Mouse (Mus musculus): ENCODE results near the gene Kbtbd7. TPM values are rescaled to one million over a fixed set of nuclear protein-coding genes. Genes with fewer than 3 reads are reported as not detected.
A peak's percentile ranks its signal among the peaks of the same experiment; 100 is the strongest.

Gene Kbtbd7
- 1 to 10 TPM in 25 of 26 experiments, under 1 TPM in 1; 0.94 to 9.8 (median 3.1) TPM for total RNA-seq (2018; cell fraction: chromatin; rRNA removed)
- 10 to 100 TPM in 9 of 26 experiments, 1 to 10 TPM in 17; 2.1 to 12.7 (median 8.8) TPM for total RNA-seq (2018; cell fraction: cytosol; rRNA removed)
- total RNA-seq (2018; cell fraction: nucleus; rRNA removed): 10 to 100 TPM in 7 of 26 experiments, 1 to 10 TPM in 19; 1.3 to 21.8 (median 7.5) TPM
- polyA plus RNA-seq (2018): 5.1 to 8.0 TPM (median 7.5 TPM) in 3 replicates

- WGBS (ENCODE audit: missing documents): 1% methylated on average over 37 of the region's 44 CpGs
- Histone ChIP-seq H3K36me3 (ENCODE audit: inconsistent target) (no peaks in the 10 kb centered on the region), H3K79me2 (ENCODE audit: inconsistent target) (peaks cover 13% of the 10 kb centered on the region; the same call in 1 of the 2 replicates), H3K27ac (no peak within 1 kb of the TSS), H3K4me3 (ENCODE audit: inconsistent target) (no peak within 1 kb of the TSS)
Measured at GRCm38 (mm10) chr14:79425979-79426729, at the start of gene Kbtbd7. Gene Kbtbd7 (plus strand): TSS chr14:79426511.

GRCm38 (mm10) chr14:79377041-79377440 lies 49.3 kb upstream of the Kbtbd7 start:
- no peak overlapping the region for H3K27ac ChIP-seq
- H3K4me3 ChIP-seq (ENCODE audit: inconsistent target): no peak overlapping the region
- peaks cover 25% of the 10 kb centered on the region for H3K36me3 ChIP-seq (ENCODE audit: inconsistent target)
- peaks cover 50% of the 10 kb centered on the region; the same call in 1 of the 2 replicates for H3K79me2 ChIP-seq (ENCODE audit: inconsistent target)

GRCm38 (mm10) chr14:79383120-79383519 lies 43.2 kb upstream of the Kbtbd7 start:
- no peak overlapping the region for H3K4me3 ChIP-seq (ENCODE audit: inconsistent target)
- H3K27ac ChIP-seq: no peak overlapping the region
- H3K36me3 ChIP-seq (ENCODE audit: inconsistent target): peaks cover 39% of the 10 kb centered on the region
- 95% methylated on average over 7 of the region's 7 CpGs for WGBS (ENCODE audit: missing documents)
- peaks cover 98% of the 10 kb centered on the region for H3K79me2 ChIP-seq (ENCODE audit: inconsistent target)

- Histone ChIP-seq H3K4me3 (ENCODE audit: inconsistent target) (no peak overlapping the region), H3K79me2 (ENCODE audit: inconsistent target) (peaks cover 67% of the 10 kb centered on the region), H3K36me3 (ENCODE audit: inconsistent target) (peaks cover 14% of the 10 kb centered on the region), H3K27ac (no peak overlapping the region)
- WGBS (ENCODE audit: missing documents): 95% methylated on average over 3 of the region's 3 CpGs
Measured at GRCm38 (mm10) chr14:79388304-79388703, 38.0 kb upstream of the Kbtbd7 start.

- Histone ChIP-seq H3K4me3 (ENCODE audit: inconsistent target) (peak overlapping the region; percentile 72), H3K36me3 (ENCODE audit: inconsistent target) (peaks cover 7% of the 10 kb centered on the region; the same call in 1 of the 2 replicates), H3K79me2 (ENCODE audit: inconsistent target) (peaks cover 54% of the 10 kb centered on the region), H3K27ac (peak overlapping the region; percentile 60)
- 4% methylated on average over 16 of the region's 16 CpGs for WGBS (ENCODE audit: missing documents)
Measured at GRCm38 (mm10) chr14:79389438-79390264, 36.7 kb upstream of the Kbtbd7 start.

- Histone ChIP-seq H3K27ac (peak within 1 kb of the TSS; percentile 61), H3K79me2 (ENCODE audit: inconsistent target) (peaks cover 46% of the 10 kb centered on the region), H3K36me3 (ENCODE audit: inconsistent target) (no peaks in the 10 kb centered on the region), H3K4me3 (ENCODE audit: inconsistent target) (peak within 1 kb of the TSS; percentile 72)
- WGBS (ENCODE audit: missing documents): under 1% methylated on average over 64 of the region's 71 CpGs
Measured at GRCm38 (mm10) chr14:79390265-79390926, 35.9 kb upstream of the Kbtbd7 start, which contains the start of gene Naa16. Gene Naa16 (minus strand): TSS chr14:79390778.

GRCm38 (mm10) chr14:79393289-79393688 lies 33.0 kb upstream of the Kbtbd7 start:
- H3K36me3 ChIP-seq (ENCODE audit: inconsistent target): no peaks in the 10 kb centered on the region
- 0% methylated on average over 1 of the region's 1 CpGs for WGBS (ENCODE audit: missing documents)
- H3K79me2 ChIP-seq (ENCODE audit: inconsistent target): peaks cover 20% of the 10 kb centered on the region
- H3K4me3 ChIP-seq (ENCODE audit: inconsistent target): no peak overlapping the region
- H3K27ac ChIP-seq: no peak overlapping the region

GRCm38 (mm10) chr14:79394564-79394963 lies 31.7 kb upstream of the Kbtbd7 start:
- Histone ChIP-seq H3K27ac (no peak overlapping the region), H3K4me3 (ENCODE audit: inconsistent target) (no peak overlapping the region), H3K36me3 (ENCODE audit: inconsistent target) (no peaks in the 10 kb centered on the region), H3K79me2 (ENCODE audit: inconsistent target) (peaks cover 13% of the 10 kb centered on the region)

- peaks cover 14% of the 10 kb centered on the region; the same call in 1 of the 2 replicates for H3K36me3 ChIP-seq (ENCODE audit: inconsistent target)
- peak within 1 kb of the TSS; percentile 79 for H3K27ac ChIP-seq
- H3K79me2 ChIP-seq (ENCODE audit: inconsistent target): peaks cover 9% of the 10 kb centered on the region; the same call in 1 of the 2 replicates
- H3K4me3 ChIP-seq (ENCODE audit: inconsistent target): peak within 1 kb of the TSS; percentile 60
- 17% methylated on average over 22 of the region's 23 CpGs for WGBS (ENCODE audit: missing documents)
Measured at GRCm38 (mm10) chr14:79397321-79398122, 28.8 kb upstream of the Kbtbd7 start, which contains the start of gene Mtrf1. Gene Mtrf1 (plus strand): TSS chr14:79397772.

- no peaks in the 10 kb centered on the region for H3K79me2 ChIP-seq (ENCODE audit: inconsistent target)
- H3K36me3 ChIP-seq (ENCODE audit: inconsistent target): peaks cover 15% of the 10 kb centered on the region
- no peak overlapping the region for H3K4me3 ChIP-seq (ENCODE audit: inconsistent target)
- no peak overlapping the region for H3K27ac ChIP-seq
- 79% methylated on average over 2 of the region's 2 CpGs for WGBS (ENCODE audit: missing documents)
Measured at GRCm38 (mm10) chr14:79407641-79408040, 18.7 kb upstream of the Kbtbd7 start.

- Histone ChIP-seq H3K36me3 (ENCODE audit: inconsistent target) (peaks cover 24% of the 10 kb centered on the region; the same call in 1 of the 2 replicates), H3K27ac (no peak overlapping the region), H3K79me2 (ENCODE audit: inconsistent target) (no peaks in the 10 kb centered on the region), H3K4me3 (ENCODE audit: inconsistent target) (no peak overlapping the region)
- WGBS (ENCODE audit: missing documents): 91% methylated on average over 6 of the region's 6 CpGs
Measured at GRCm38 (mm10) chr14:79409278-79409830, 17.0 kb upstream of the Kbtbd7 start.

- no peak overlapping the region for H3K27ac ChIP-seq
- H3K4me3 ChIP-seq (ENCODE audit: inconsistent target): no peak overlapping the region
- WGBS (ENCODE audit: missing documents): 86% methylated on average over 2 of the region's 2 CpGs
- H3K36me3 ChIP-seq (ENCODE audit: inconsistent target): peaks cover 24% of the 10 kb centered on the region; the same call in 1 of the 2 replicates
- no peaks in the 10 kb centered on the region for H3K79me2 ChIP-seq (ENCODE audit: inconsistent target)
Measured at GRCm38 (mm10) chr14:79410662-79411061, 15.6 kb upstream of the Kbtbd7 start.

- Histone ChIP-seq H3K27ac (no peak overlapping the region), H3K4me3 (ENCODE audit: inconsistent target) (no peak overlapping the region), H3K79me2 (ENCODE audit: inconsistent target) (no peaks in the 10 kb centered on the region), H3K36me3 (ENCODE audit: inconsistent target) (peaks cover 22% of the 10 kb centered on the region; the same call in 1 of the 2 replicates)
- 88% methylated on average over 6 of the region's 6 CpGs for whole genome bisulfite sequencing (ENCODE audit: missing documents)
Measured at GRCm38 (mm10) chr14:79413121-79413520, 13.2 kb upstream of the Kbtbd7 start.

Data from macrophage (primary cell).